Mouse (Mus musculus) lung, adult 2 months (tissue): ENCODE measurements around the gene Taf4.

Experiments
- CTCF ChIP-seq: fragments of 200-500 bp; IDR thresholded peaks from 2 replicates; pipeline ENCODE4 v1.5.1; 2011; ENCODE audit warnings: mild to moderate bottlenecking, low read length, control low read depth; ENCODE audit not compliant: insufficient read depth
- POLR2A ChIP-seq: fragments of 200-500 bp; IDR thresholded peaks from 2 replicates; pipeline ENCODE4 v1.6.1; 2011; ENCODE audit warnings: low read depth, mild to moderate bottlenecking, control low read depth, low read length, borderline replicate concordance; ENCODE audit errors: extremely low read depth

DNA sequence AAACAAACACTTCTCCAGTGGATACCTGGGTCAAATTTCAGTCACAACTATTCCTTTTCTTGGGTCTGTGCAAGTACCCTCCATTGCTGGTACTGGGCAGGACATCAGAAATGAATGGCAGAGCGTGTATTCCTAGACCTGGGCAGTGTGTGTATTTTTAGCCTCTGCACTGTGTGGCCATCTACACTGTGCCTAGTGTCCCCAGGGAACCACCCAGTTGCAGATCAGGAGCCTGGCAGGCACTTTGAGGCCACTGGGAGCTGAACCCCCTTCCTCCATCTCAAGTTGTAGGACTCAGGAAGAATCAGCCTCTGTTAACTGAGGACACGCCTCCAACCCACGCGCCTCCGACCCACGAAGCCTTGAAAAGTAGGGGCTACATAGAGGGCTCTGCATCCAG lies 46.3 kb upstream of the Taf4 start:
- no peak for TF ChIP-seq POLR2A
- TF ChIP-seq CTCF, result no peak
